Mouse (Mus musculus): ENCODE results near the gene Peak1.

Peak1 gene

GRCm38 (mm10) chr9:56180118-56180781 lies 237.6 kb downstream of the Peak1 start:
- DNase-seq: no peak

GRCm38 (mm10) chr9:56179416-56180117 lies 238.3 kb downstream of the Peak1 start:
- peak in 1 of 2 experiments; percentile 33 for DNase-seq

- DNase-seq: no peak
Measured at GRCm38 (mm10) chr9:56177354-56177753, 240.5 kb downstream of the Peak1 start.

GRCm38 (mm10) chr9:56175316-56175715 lies 242.6 kb downstream of the Peak1 start:
- no peak for DNase-seq

- no peak for DNase-seq
Measured at GRCm38 (mm10) chr9:56167690-56168089, 250.2 kb downstream of the Peak1 start.

- no peak for DNase-seq
Measured at GRCm38 (mm10) chr9:56166161-56166560, 251.7 kb downstream of the Peak1 start.

GRCm38 (mm10) chr9:56165377-56165776 lies 252.5 kb downstream of the Peak1 start, which contains the start of gene Tspan3:
Tspan3 (minus strand) TSS chr9:56165477.
- no peak for DNase-seq

- DNase-seq: peak; percentile 90 to 95
Measured at GRCm38 (mm10) chr9:56160341-56161141, 257.3 kb downstream of the Peak1 start.

- no peak for DNase-seq
Measured at GRCm38 (mm10) chr9:56159456-56159855, 258.4 kb downstream of the Peak1 start.

GRCm38 (mm10) chr9:56158077-56158476 lies 259.8 kb downstream of the Peak1 start:
- DNase-seq: no peak

GRCm38 (mm10) chr9:56154572-56154971 lies 263.3 kb downstream of the Peak1 start:
- peak in 1 of 2 experiments; percentile 11 for DNase-seq

GRCm38 (mm10) chr9:56152482-56153007 lies 265.3 kb downstream of the Peak1 start:
- DNase-seq: no peak

- peak; percentile 66 to 84 for DNase-seq
Measured at GRCm38 (mm10) chr9:56151745-56152481, 266.0 kb downstream of the Peak1 start.
